Mouse (Mus musculus) CH12.LX (cell line): ENCODE data around the gene Myo1g. TPM values are rescaled to one million over a fixed set of nuclear protein-coding genes. Genes with fewer than 3 reads are reported as not detected.

Source experiments
- DNase-seq: peaks from one replicate; pipeline ENCODE4 v3.0.0-alpha.2; 2013; ENCODE audit errors: extremely low read depth
- H3K27ac ChIP-seq: 2 replicates; pipeline ENCODE4 v1.5.1; 2012; ENCODE audit warnings: low read depth, mild to moderate bottlenecking, control low read depth, moderate library complexity; ENCODE audit not compliant: insufficient read depth
- H3K27me3 ChIP-seq: replicated peaks from 2 replicates; pipeline ENCODE3; 2012; ENCODE audit warnings: inconsistent platforms
- H3K36me3 ChIP-seq, 2 experiments: replicated peaks in 1 of 2; 2 replicates each; pipeline versions ENCODE3 to v1.6.1; 2012; ENCODE audit warnings: inconsistent platforms in 1 of 2, low read length in 1 of 2, mild to moderate bottlenecking in 1 of 2, mixed read lengths in 1 of 2, moderate library complexity in 1 of 2; ENCODE audit not compliant: control insufficient read depth in 1 of 2, insufficient read depth in 1 of 2
- H3K4me1 ChIP-seq, 2 experiments: 2 replicates each; pipeline ENCODE4 v1.6.1; 2012; ENCODE audit warnings: inconsistent platforms in 1 of 2, moderate library complexity in 1 of 2; ENCODE audit not compliant: insufficient read depth in 2 of 2, control insufficient read depth in 1 of 2
- H3K4me2 ChIP-seq: 2 replicates; pipeline ENCODE4 v1.6.1; 2012; ENCODE audit warnings: low read depth, mild to moderate bottlenecking, control low read depth; ENCODE audit not compliant: poor library complexity, insufficient read depth, severe bottlenecking
- H3K4me3 ChIP-seq, 3 experiments: fragments of 150-350 bp in 1 of 3; sonication (generic) in 1 of 3; replicated peaks in 1 of 3; 2 replicates each; pipeline versions ENCODE3 to v1.5.1; 2011 to 2012; ENCODE audit warnings: low read depth in 2 of 3, low read length in 2 of 3, mild to moderate bottlenecking in 2 of 3, moderate library complexity in 2 of 3, control low read depth in 1 of 3, improper control_type of control experiment in 1 of 3, inconsistent platforms in 1 of 3, mixed read lengths in 1 of 3; ENCODE audit not compliant: poor library complexity in 1 of 3
- H3K79me2 ChIP-seq: replicated peaks from 2 replicates; pipeline ENCODE4 v1.6.1; 2012; ENCODE audit warnings: mild to moderate bottlenecking, moderate library complexity; ENCODE audit not compliant: control insufficient read depth, poor library complexity, insufficient read depth, severe bottlenecking; ENCODE audit errors: extremely low read depth
- H3K9ac ChIP-seq: 2 replicates; pipeline ENCODE4 v1.6.1; 2012; ENCODE audit warnings: low read depth, mild to moderate bottlenecking, control low read depth, moderate library complexity; ENCODE audit not compliant: insufficient read depth
- H3K9me3 ChIP-seq: replicated peaks from 2 replicates; pipeline ENCODE3; 2012; ENCODE audit warnings: low read length, inconsistent platforms, mixed read lengths
- BHLHE40 ChIP-seq: IDR thresholded peaks from 2 replicates; pipeline ENCODE4 v1.6.1; 2011; ENCODE audit warnings: mild to moderate bottlenecking, low read depth, low read length, improper control_type of control experiment
- CHD2 ChIP-seq: IDR thresholded peaks from 2 replicates; pipeline ENCODE4 v1.6.1; 2011; ENCODE audit warnings: low read length, improper control_type of control experiment
- CTCF ChIP-seq, 2 experiments: IDR thresholded peaks in 1 of 2; conservative IDR thresholded peaks in 1 of 2; 2 replicates each; pipeline ENCODE4 v1.5.1; 2011 to 2012; ENCODE audit warnings: low read depth in 2 of 2, low read length in 2 of 2, improper control_type of control experiment in 1 of 2, inconsistent platforms in 1 of 2, mild to moderate bottlenecking in 1 of 2, moderate library complexity in 1 of 2
- ELF1 ChIP-seq: IDR thresholded peaks from 2 replicates; pipeline ENCODE4 v1.6.1; 2014; ENCODE audit warnings: low read depth, mild to moderate bottlenecking, inconsistent platforms, low read length, improper control_type of control experiment
- ETS1 ChIP-seq: conservative IDR thresholded peaks from 2 replicates; pipeline ENCODE4 v1.6.1; 2012; ENCODE audit warnings: low read depth, mild to moderate bottlenecking, inconsistent platforms, low read length, improper control_type of control experiment, moderate library complexity
- GABPA ChIP-seq: IDR thresholded peaks from 2 replicates; pipeline ENCODE4 v1.6.1; 2012; ENCODE audit warnings: low read depth, low read length, improper control_type of control experiment, inconsistent platforms; ENCODE audit not compliant: insufficient replicate concordance
- IRF4 ChIP-seq: IDR thresholded peaks from 2 replicates; pipeline ENCODE4 v1.6.1; 2014; ENCODE audit warnings: low read depth, mild to moderate bottlenecking, inconsistent platforms, low read length, improper control_type of control experiment
- JUN ChIP-seq: IDR thresholded peaks from 2 replicates; pipeline ENCODE4 v1.6.1; 2011; ENCODE audit warnings: low read depth, mild to moderate bottlenecking, low read length, improper control_type of control experiment, moderate library complexity; ENCODE audit not compliant: insufficient read depth
- KAT2A ChIP-seq: IDR thresholded peaks from 2 replicates; pipeline ENCODE4 v1.6.1; 2012; ENCODE audit warnings: low read length, improper control_type of control experiment, inconsistent platforms; ENCODE audit not compliant: insufficient replicate concordance
- MXI1 ChIP-seq: IDR thresholded peaks from 2 replicates; pipeline ENCODE4 v1.6.1; 2011; ENCODE audit warnings: mild to moderate bottlenecking, low read depth, low read length, improper control_type of control experiment
- NRF1 ChIP-seq: IDR thresholded peaks from 2 replicates; pipeline ENCODE4 v1.6.1; 2014; ENCODE audit warnings: low read depth, mild to moderate bottlenecking, inconsistent platforms, low read length, improper control_type of control experiment, moderate library complexity
- PAX5 ChIP-seq: IDR thresholded peaks from 2 replicates; pipeline ENCODE4 v1.6.1; 2012; ENCODE audit warnings: low read length, inconsistent platforms, mixed read lengths
- POLR2A ChIP-seq: IDR thresholded peaks from 2 replicates; pipeline ENCODE4 v1.6.1; 2011; ENCODE audit warnings: low read depth, mild to moderate bottlenecking, improper control_type of control experiment, low read length
- POLR2AphosphoS2 ChIP-seq: IDR thresholded peaks from 2 replicates; pipeline ENCODE4 v1.6.1; 2011; ENCODE audit warnings: low read depth, low read length, improper control_type of control experiment
- SMC3 ChIP-seq: IDR thresholded peaks from 2 replicates; pipeline ENCODE4 v1.6.1; 2011; ENCODE audit warnings: low read depth, low read length, improper control_type of control experiment
- TCF12 ChIP-seq: IDR thresholded peaks from 2 replicates; pipeline ENCODE4 v1.6.1; 2014; ENCODE audit warnings: low read depth, mild to moderate bottlenecking, inconsistent platforms, low read length, improper control_type of control experiment
- UBTF ChIP-seq: IDR thresholded peaks from 2 replicates; pipeline ENCODE4 v1.6.1; 2012; ENCODE audit warnings: low read depth, mild to moderate bottlenecking, inconsistent platforms, low read length, improper control_type of control experiment, moderate library complexity
- USF1 ChIP-seq: IDR thresholded peaks from 2 replicates; pipeline ENCODE4 v1.6.1; 2014; ENCODE audit warnings: low read depth, mild to moderate bottlenecking, inconsistent platforms, low read length, improper control_type of control experiment
- USF2 ChIP-seq: conservative IDR thresholded peaks from 2 replicates; pipeline ENCODE4 v1.6.1; 2011; ENCODE audit warnings: low read depth, low read length, improper control_type of control experiment
- ZC3H11A ChIP-seq: IDR thresholded peaks from 2 replicates; pipeline ENCODE4 v1.6.1; 2012; ENCODE audit warnings: low read depth, mild to moderate bottlenecking, inconsistent platforms, low read length, improper control_type of control experiment
- ZNF384 ChIP-seq: IDR thresholded peaks from 2 replicates; pipeline ENCODE4 v1.6.1; 2012; ENCODE audit warnings: low read depth, low read length, improper control_type of control experiment, inconsistent platforms
- dilution Hi-C: fragments of 300-500 bp; cut with MboI; formaldehyde crosslinking; loops from 2 replicates; pipeline ENCODE4 v1.14.3; 2020; ENCODE audit warnings: low sequenced_read_pairs; ENCODE audit not compliant: extremely low pct_unique_long_range_greater_than_20kb, extremely low pct_ligation_motif_present
- in situ Hi-C: fragments of 300-500 bp; cut with MboI; formaldehyde crosslinking; loops from 3 replicates; pipeline ENCODE4 v1.14.3; 2019; ENCODE audit warnings: low sequenced_read_pairs, low pct_ligation_motif_present, low pct_unique_long_range_greater_than_20kb, mixed read lengths
- polyA plus RNA-seq: library from polyadenylated mRNA; unstranded; fragments of >175 nt; gene quantifications from 2 replicates; pipeline ENCODE4 v1.2.1, GENCODE M21; 2012; ENCODE audit warnings: low read depth; ENCODE audit not compliant: insufficient read length
- total RNA-seq, 2 experiments: library from RNA; depleted of rRNA; stranded (reverse); fragments of 300-350 nt in 1 of 2; fragments of >200 nt in 1 of 2; gene quantifications; 2 replicates each; pipeline ENCODE4 v1.2.3; 2012 to 2014

Myo1g gene
- total and polyA plus RNA-seq, 3 experiments: 268 to 335 (median 284) TPM

DNA sequence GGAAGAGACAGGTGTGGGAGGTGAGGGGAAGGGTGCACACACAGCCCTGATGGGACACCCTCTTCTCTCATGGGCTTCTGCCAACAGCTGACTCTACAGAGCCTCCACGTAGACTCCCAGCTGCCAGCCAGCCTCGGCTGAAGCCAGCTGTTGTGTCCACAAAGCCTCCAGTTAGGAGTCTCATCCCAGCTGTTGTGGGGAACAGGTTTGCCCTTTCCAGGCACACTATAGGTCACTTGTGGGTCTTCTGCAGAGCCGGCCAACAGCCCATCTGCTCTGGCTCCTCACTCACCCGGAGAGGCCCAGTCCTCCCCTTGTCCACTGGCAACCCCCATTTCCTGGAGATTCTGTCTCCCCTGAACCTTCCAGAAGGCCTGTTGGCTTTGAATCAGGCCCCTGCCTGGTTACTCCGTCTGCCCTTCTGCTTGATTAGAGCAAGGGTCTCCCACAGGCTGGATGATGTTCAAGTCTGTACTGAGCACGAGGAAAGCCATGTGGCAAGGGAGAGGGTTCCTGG is 39.0 kb downstream of the Myo1g start:
- Histone ChIP-seq H3K4me3 (no peak overlapping the region), H3K36me3 (no peaks in the 10 kb centered on the region), H3K4me2 (no peak overlapping the region), H3K9ac (no peak overlapping the region), H3K79me2 (no peaks in the 10 kb centered on the region), H3K27ac (no peak overlapping the region), H3K9me3 (no peaks in the 10 kb centered on the region), H3K27me3 (no peaks in the 10 kb centered on the region), H3K4me1 (peaks cover 0 to 23% of the 10 kb centered on the region in 2 experiments; a peak in 2 of 4 replicates)
- DNase-seq: no peak
- in situ Hi-C loops (no loop called here), dilution Hi-C loops (no loop called here)
- TF ChIP-seq JUN (no peak), MXI1 (no peak), ELF1 (no peak), BHLHE40 (no peak), SMC3 (no peak), ZC3H11A (no peak), PAX5 (no peak), USF2 (no peak), ZNF384 (no peak), POLR2AphosphoS2 (no peak), POLR2A (no peak), USF1 (no peak), KAT2A (no peak), IRF4 (no peak), ETS1 (no peak), TCF12 (no peak), GABPA (no peak)
- TF ChIP-seq, all 38 proteins: peak for 0

GRCm38 (mm10) chr11:6480681-6481405 is 39.9 kb downstream of the Myo1g start:
- Histone ChIP-seq H3K27ac (no peak overlapping the region), H3K27me3 (no peaks in the 10 kb centered on the region), H3K36me3 (no peaks in the 10 kb centered on the region), H3K4me1 (peaks cover 0 to 23% of the 10 kb centered on the region in 2 experiments; a peak in 2 of 4 replicates), H3K4me3 (no peak overlapping the region), H3K9me3 (no peaks in the 10 kb centered on the region), H3K9ac (no peak overlapping the region), H3K79me2 (no peaks in the 10 kb centered on the region), H3K4me2 (no peak overlapping the region)
- no peak for DNase-seq
- dilution Hi-C loops: no loop called here
- in situ Hi-C loops: no loop called here
- TF ChIP-seq CHD2 (no peak), ZNF384 (no peak), UBTF (no peak), CTCF (conservative IDR thresholded peaks at IDR 0.05 in 1 of 2, IDR thresholded peaks at IDR 0.05 in 1 of 2; ENCODE audit: low read depth in 2 of 2, low read length in 2 of 2) (no peak), BHLHE40 (peak; percentile 65), NRF1 (no peak), POLR2A (no peak)
